Mouse (Mus musculus) embryonic fibroblast, embryonic 13.5 days (primary cell): Measurements from ENCODE around the gene Sptb.

ENCODE experiments used
- CTCF ChIP-seq: IDR thresholded peaks from 2 replicates; pipeline ENCODE4 v1.5.1; 2011; ENCODE audit warnings: mild to moderate bottlenecking, control low read depth, low read length, moderate library complexity, borderline replicate concordance; ENCODE audit not compliant: insufficient read depth
- POLR2A ChIP-seq: IDR thresholded peaks from 2 replicates; pipeline ENCODE4 v1.6.1; 2011; ENCODE audit warnings: low read depth, mild to moderate bottlenecking, control low read depth, low read length, moderate library complexity

DNA sequence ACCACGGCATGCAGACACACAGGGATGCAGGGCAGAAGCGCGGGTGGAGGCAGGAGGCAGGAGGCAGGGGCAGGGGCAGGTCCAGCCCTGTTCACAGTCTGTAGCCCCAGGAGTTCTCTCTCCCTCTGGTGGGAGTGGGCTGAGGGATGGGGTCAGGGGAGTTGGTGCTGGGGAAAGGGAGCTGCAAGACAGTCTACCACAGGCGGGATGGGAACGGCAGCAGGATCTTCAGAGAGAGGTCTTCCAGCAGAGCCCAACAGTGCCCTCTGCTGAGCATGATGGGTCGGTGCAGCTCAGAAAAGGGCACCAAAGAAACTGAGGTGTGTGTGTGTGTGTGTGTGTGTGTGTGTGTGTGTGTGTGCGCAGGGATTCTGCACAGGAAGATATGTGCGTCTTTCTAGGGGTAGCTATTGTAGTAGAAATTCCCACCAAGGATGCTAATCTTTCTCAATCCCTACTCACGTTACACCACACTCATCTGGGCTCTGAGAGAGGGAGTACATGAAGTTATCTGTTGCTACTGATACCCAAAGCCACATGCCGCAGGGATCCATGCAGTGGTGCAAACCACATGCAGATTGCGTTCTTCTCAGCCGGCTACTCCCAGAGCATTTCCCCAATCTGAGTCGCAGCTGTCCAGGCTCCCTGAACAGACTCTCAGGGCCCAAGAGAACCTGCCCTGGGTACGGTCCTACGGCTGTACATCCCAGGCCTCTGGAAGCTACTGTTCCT lies 113.9 kb downstream of the Sptb start:
- peak; percentile 92 for TF ChIP-seq CTCF
- TF ChIP-seq POLR2A, result no peak
